Mouse (Mus musculus) stomach, embryonic 14.5 days (tissue): Measurements from ENCODE around the gene Gm20388. TPM values are rescaled to one million over a fixed set of nuclear protein-coding genes. Genes with fewer than 3 reads are reported as not detected.
A peak's percentile ranks its signal among the peaks of the same experiment; 100 is the strongest.

Experiments used
- ATAC-seq: fragments of 200-750 bp; cut with Nextera tagmentation; 2 replicates; pipeline ENCODE4 v1.8.0; 2017; ENCODE audit warnings: low read depth, moderate TSS enrichment; ENCODE audit not compliant: insufficient number of reproducible peaks, insufficient read depth, low FRiP score
- H3K27ac ChIP-seq: fragments of 300-500 bp; sonication (generic); 2 replicates; pipeline ENCODE4 v1.5.1; 2014; ENCODE audit warnings: mild to moderate bottlenecking, low read length, moderate library complexity, mixed read lengths
- H3K27me3 ChIP-seq: fragments of 300-500 bp; sonication (generic); 2 replicates; pipeline ENCODE4 v1.6.1; 2014; ENCODE audit warnings: low read length, control low read depth, mixed read lengths; ENCODE audit not compliant: control insufficient read depth, insufficient read depth
- H3K36me3 ChIP-seq: fragments of 300-500 bp; sonication (generic); 2 replicates; pipeline ENCODE4 v1.6.1; 2014; ENCODE audit warnings: mild to moderate bottlenecking, control low read depth, low read length, moderate library complexity, mixed read lengths; ENCODE audit not compliant: control insufficient read depth, insufficient read depth
- H3K4me1 ChIP-seq: fragments of 300-500 bp; sonication (generic); 2 replicates; pipeline ENCODE4 v1.6.1; 2014; ENCODE audit warnings: low read length, control low read depth, mixed read lengths; ENCODE audit not compliant: control insufficient read depth, insufficient read depth
- H3K4me2 ChIP-seq: fragments of 300-500 bp; sonication (generic); replicated peaks from 2 replicates; pipeline ENCODE4 v1.6.1; 2014; ENCODE audit warnings: low read depth, low read length, control low read depth
- H3K4me3 ChIP-seq: fragments of 300-500 bp; sonication (generic); 2 replicates; pipeline ENCODE4 v1.5.1; 2014; ENCODE audit warnings: low read depth, low read length, control low read depth
- H3K9ac ChIP-seq: fragments of 300-500 bp; sonication (generic); replicated peaks from 2 replicates; pipeline ENCODE4 v1.6.1; 2014; ENCODE audit warnings: low read depth, mild to moderate bottlenecking, control low read depth, low read length, moderate library complexity, mixed read lengths
- H3K9me3 ChIP-seq: fragments of 300-500 bp; sonication (generic); 2 replicates; pipeline ENCODE4 v1.6.1; 2016; ENCODE audit warnings: low read depth, low read length, control low read depth; ENCODE audit not compliant: control insufficient read depth
- WGBS: fragments of 180-500 bp; shearing (Covaris S2); extraction: QIAGEN DNeasy Blood & Tissue Kit; methylation state at CpG from one replicate; pipeline ENCODE4 v1.1.7; 2014; 5-methylcytosine and 5-hydroxymethylcytosine counted together
- polyA plus RNA-seq: library from polyadenylated mRNA; unstranded; fragments of >200 nt; fragmentation: Nextera tagmentation; extraction: Ambion mirVana; gene quantifications from 2 replicates; pipeline ENCODE4 v1.2.1, GENCODE M21; 2014

Gm20388 gene
- polyA plus RNA-seq, 1 experiment from 2014 or later = 11.4 TPM

DNA sequence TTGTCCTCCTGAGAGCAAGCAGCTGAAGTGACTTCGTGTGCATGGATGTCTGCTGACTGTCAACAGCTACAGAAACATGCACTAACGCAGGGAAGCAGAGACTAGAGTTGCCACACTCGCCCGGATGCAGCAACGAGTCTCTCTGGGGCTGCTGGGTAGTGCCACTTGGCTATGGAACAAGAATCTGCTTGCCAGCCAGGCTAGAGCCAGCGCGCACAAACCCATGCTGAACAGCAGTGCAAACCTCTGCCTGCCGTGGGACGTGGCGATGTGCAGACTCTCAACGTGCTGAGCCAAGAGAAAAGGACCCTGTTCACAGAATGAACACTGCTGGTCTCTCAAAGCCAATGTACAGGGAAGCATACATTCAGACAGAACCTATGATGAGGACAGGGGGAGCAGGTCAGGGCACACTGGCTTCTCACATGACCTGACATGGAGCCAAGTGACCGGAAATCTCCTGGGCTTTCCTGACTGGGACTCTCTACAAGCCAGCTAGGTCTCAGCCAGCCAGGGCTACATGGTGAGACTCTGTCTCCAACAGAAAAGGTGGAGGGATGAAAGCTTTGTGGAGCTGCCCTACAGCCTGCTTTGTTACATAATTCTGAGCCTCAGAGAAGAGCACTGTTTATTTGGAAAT, 1901.4 kb downstream of the Gm20388 start:
- H3K27me3 ChIP-seq = no peaks in the 10 kb centered on the region
- H3K4me1 ChIP-seq = no peaks in the 10 kb centered on the region
- no peak for ATAC-seq
- no peak overlapping the region for H3K4me2 ChIP-seq
- H3K9ac ChIP-seq = no peak overlapping the region
- no peaks in the 10 kb centered on the region for H3K9me3 ChIP-seq
- no peak overlapping the region for H3K27ac ChIP-seq
- H3K4me3 ChIP-seq = no peak overlapping the region
- WGBS = 91% methylated on average over 12 of the region's 12 CpGs
- peaks cover 12% of the 10 kb centered on the region; the same call in 1 of the 2 replicates for H3K36me3 ChIP-seq

DNA sequence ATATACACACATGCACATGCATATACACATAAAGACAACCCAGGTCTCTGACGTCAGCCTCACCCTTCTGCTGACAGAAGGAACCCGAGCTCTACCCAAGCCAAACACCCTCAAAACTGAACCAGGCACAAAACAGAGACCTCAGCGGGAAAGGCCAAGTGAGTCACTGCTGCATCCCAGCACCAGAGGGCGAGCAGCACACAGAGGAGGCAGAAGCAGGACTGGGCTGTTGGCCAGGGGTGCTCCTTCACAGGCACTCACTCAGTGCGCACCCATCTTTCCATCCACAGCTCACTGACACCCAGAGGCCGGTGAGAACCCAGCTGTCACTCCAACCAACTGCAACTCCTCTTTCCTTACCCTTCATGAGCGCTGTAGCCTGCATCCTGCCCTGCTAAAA, 1907.6 kb downstream of the Gm20388 start:
- ATAC-seq = no peak
- Histone ChIP-seq H3K9ac (no peak overlapping the region), H3K4me2 (no peak overlapping the region), H3K27me3 (no peaks in the 10 kb centered on the region), H3K9me3 (no peaks in the 10 kb centered on the region), H3K4me1 (no peaks in the 10 kb centered on the region), H3K36me3 (peaks cover 16% of the 10 kb centered on the region), H3K4me3 (no peak overlapping the region), H3K27ac (no peak overlapping the region)
- WGBS = 80% methylated on average over 7 of the region's 7 CpGs

DNA sequence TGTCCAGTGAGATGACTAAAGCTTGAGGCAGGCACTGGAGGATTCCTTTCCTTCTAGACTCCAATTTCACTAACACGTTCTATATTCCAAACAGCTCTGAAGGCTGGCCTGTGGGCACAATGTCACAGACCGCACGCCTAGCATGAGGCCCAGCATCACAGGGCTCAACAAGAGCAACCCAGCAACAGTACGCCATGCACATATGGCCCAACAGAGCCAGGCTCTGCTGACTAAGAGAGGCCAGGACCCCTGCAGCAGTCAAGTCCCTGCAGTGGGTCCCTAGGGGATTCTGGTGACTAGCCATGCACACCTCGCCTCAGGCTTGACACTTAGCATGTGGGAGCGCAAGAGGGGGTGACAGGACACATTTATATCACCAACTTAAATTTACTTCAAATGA, 1910.2 kb downstream of the Gm20388 start:
- no peaks in the 10 kb centered on the region for H3K4me1 ChIP-seq
- no peak overlapping the region for H3K9ac ChIP-seq
- WGBS = 93% methylated on average over 6 of the region's 6 CpGs
- no peaks in the 10 kb centered on the region for H3K27me3 ChIP-seq
- H3K9me3 ChIP-seq = no peaks in the 10 kb centered on the region
- no peak overlapping the region for H3K4me3 ChIP-seq
- H3K36me3 ChIP-seq = peaks cover 16% of the 10 kb centered on the region
- no peak overlapping the region for H3K4me2 ChIP-seq
- ATAC-seq = no peak
- no peak overlapping the region for H3K27ac ChIP-seq

DNA sequence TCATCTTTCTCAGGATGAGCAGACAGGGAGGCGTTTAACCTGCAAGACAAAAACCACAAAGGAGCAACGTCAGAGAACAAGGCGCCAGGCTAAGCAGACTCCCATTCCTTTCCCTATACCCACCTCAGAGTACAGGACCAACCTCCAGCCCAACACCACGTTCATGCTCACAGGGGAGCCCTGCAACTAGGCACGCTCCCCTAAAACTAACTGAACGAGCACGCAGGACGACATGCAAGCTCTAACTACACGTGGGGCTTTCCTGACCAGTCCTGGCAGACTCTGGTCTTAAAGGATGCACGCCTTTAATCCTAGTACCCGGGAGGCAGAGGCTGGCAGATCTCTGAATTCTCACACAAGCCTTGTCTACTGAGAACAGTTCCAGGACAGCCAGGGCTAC, 1910.7 kb downstream of the Gm20388 start:
- peaks cover 16% of the 10 kb centered on the region for H3K36me3 ChIP-seq
- H3K27me3 ChIP-seq = no peaks in the 10 kb centered on the region
- WGBS = 89% methylated on average over 11 of the region's 11 CpGs
- no peaks in the 10 kb centered on the region for H3K4me1 ChIP-seq
- H3K4me2 ChIP-seq = no peak overlapping the region
- no peak overlapping the region for H3K27ac ChIP-seq
- H3K4me3 ChIP-seq = no peak overlapping the region
- ATAC-seq = no peak
- no peaks in the 10 kb centered on the region for H3K9me3 ChIP-seq
- no peak overlapping the region for H3K9ac ChIP-seq

- 93% methylated on average over 8 of the region's 9 CpGs for WGBS
- peaks cover 16% of the 10 kb centered on the region for H3K36me3 ChIP-seq
- no peaks in the 10 kb centered on the region for H3K9me3 ChIP-seq
- H3K27ac ChIP-seq = no peak overlapping the region
- H3K9ac ChIP-seq = no peak overlapping the region
- H3K4me2 ChIP-seq = no peak overlapping the region
- no peaks in the 10 kb centered on the region for H3K4me1 ChIP-seq
- no peak for ATAC-seq
- no peaks in the 10 kb centered on the region for H3K27me3 ChIP-seq
- H3K4me3 ChIP-seq = no peak overlapping the region
Observed at GRCm38 (mm10) chr8:121821770-121822169, 1911.1 kb downstream of the Gm20388 start.

DNA sequence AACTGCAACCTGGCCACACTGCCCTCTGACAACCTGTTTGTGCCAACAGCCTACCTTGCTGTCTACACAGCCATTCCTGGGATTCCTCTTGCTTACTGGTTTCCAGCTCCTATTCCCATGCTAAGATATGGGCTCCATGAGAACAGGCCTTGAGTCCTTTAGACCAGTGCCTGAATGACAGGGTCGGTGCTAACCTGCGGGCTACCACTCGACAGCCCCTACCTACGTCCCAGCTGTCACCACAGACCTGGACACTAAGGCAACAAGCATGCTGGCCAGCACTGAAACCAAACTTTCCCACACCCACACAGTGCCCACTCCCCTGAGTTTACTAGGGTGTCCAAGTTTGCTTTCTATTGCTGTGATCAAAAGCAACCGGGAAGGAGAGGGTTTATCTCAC, 1917.1 kb downstream of the Gm20388 start:
- no peak overlapping the region for H3K27ac ChIP-seq
- H3K36me3 ChIP-seq = no peaks in the 10 kb centered on the region
- no peaks in the 10 kb centered on the region for H3K27me3 ChIP-seq
- no peak overlapping the region for H3K9ac ChIP-seq
- ATAC-seq = no peak
- no peak overlapping the region for H3K4me3 ChIP-seq
- H3K9me3 ChIP-seq = no peaks in the 10 kb centered on the region
- H3K4me1 ChIP-seq = peaks cover 6% of the 10 kb centered on the region; the same call in 1 of the 2 replicates
- no peak overlapping the region for H3K4me2 ChIP-seq
- 93% methylated on average over 5 of the region's 5 CpGs for WGBS

- Histone ChIP-seq H3K27ac (no peak overlapping the region), H3K36me3 (no peaks in the 10 kb centered on the region), H3K27me3 (no peaks in the 10 kb centered on the region), H3K4me3 (peak overlapping the region; percentile 86), H3K4me1 (peaks cover 6% of the 10 kb centered on the region; the same call in 1 of the 2 replicates), H3K9me3 (no peaks in the 10 kb centered on the region), H3K9ac (peak overlapping the region; percentile 82), H3K4me2 (peak overlapping the region; percentile 97)
- ATAC-seq = no peak
- WGBS = 27% methylated on average over 10 of the region's 10 CpGs
Observed at GRCm38 (mm10) chr8:121828376-121829023, 1917.9 kb downstream of the Gm20388 start.

DNA sequence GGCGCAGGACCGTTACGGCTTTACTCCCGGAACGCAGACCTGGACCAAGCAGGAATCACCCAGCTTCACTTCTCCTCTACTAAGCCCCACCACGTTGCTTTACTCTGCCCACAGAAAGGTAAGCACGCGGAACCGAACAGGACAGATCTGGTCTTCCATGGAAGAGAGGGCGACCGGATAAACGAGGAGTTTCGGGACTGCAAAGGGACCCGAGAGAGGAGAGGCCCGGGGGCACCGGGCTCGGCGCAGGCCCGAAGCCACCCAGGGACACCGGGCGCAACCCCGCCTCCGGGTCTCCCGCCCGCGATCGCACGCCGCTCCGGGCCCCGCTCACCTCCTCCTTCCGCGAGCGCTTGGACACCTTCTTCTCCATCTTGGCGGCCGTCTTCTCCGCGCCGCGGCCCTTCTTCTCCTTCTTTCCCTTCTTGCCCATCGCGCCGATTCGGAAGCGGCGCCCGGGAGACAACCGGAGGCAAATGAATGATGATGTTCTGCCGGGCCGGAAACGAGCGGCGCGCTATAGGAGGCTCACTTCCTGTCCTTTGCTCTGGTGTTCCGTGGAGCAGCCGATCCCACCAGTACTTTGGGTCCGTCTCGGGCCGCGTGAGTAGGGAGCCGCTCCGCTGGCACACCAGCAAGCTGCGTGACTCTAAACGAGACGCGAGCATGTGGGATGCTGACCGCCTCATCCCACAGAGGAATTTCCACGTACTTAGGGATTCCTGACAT, 1918.6 kb downstream of the Gm20388 start, which contains the start of gene Klhdc4:
TSS of gene Klhdc4 (minus strand) at position 522 of the 729 bp plus-strand sequence.
- Histone ChIP-seq H3K4me3 (peak within 1 kb of the TSS; percentile 86), H3K36me3 (no peaks in the 10 kb centered on the region), H3K9ac (peak within 1 kb of the TSS; percentile 82), H3K4me2 (peak within 1 kb of the TSS; percentile 97), H3K27me3 (no peaks in the 10 kb centered on the region), H3K27ac (no peak within 1 kb of the TSS), H3K4me1 (peaks cover 6% of the 10 kb centered on the region; the same call in 1 of the 2 replicates), H3K9me3 (no peaks in the 10 kb centered on the region)
- ATAC-seq = peak; percentile 98
- under 1% methylated on average over 67 of the region's 68 CpGs for WGBS
